Comparison of ENCODE assay signal across 17 mouse cellular contexts in the genomic region with DNA sequence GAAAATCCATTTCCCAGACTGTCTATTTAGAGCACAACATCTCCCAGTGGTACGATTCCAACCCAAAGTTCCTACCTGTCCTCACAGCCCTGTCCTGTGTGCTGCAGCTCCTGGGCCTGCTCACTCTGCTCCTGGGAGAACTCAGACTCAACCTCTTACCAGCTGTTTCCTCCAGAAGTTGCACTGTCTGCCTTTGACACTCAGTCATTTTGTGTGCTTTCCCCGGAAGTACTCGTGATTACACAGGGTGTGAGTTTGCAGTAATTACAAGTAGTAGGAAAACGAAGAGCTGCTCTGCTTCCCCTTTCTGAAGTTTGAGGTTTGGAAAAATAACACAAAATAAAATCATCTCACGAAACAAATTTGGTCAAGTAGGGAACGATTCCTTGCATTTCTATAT. TPM values are rescaled to one million over a fixed set of nuclear protein-coding genes. Genes with fewer than 3 reads are reported as not detected.
A peak's percentile ranks its signal among the peaks of the same experiment; 100 is the strongest.
DNase-seq lines count a peak whose midpoint lies in the region; ATAC-seq and TF ChIP-seq lines count a peak whose summit lies in the region.
"Had no signal": no experiment of that assay in that cellular context is flagged by ENCODE, and none has a peak within 500 bp of the region (broad histone marks: within the 10 kb centered on the region; RNA-seq: fewer than 3 reads in every experiment).

A gene (minus strand): TSS at position 215 of the 400 bp plus-strand sequence.

- no peaks in the 10 kb centered on the region for H3K36me3 ChIP-seq in liver, adult 2 months (ENCODE audit: control insufficient read depth, insufficient read depth, low read length)
- H3K36me3 ChIP-seq in liver, embryonic 11.5 days (ENCODE audit: control insufficient read depth, insufficient read depth, low read length) = no peaks in the 10 kb centered on the region
- no peaks in the 10 kb centered on the region for H3K36me3 ChIP-seq in megakaryocyte, embryonic 14.5 days (replicated peaks; ENCODE audit: low read length)
- no peaks in the 10 kb centered on the region for H3K36me3 ChIP-seq in midbrain, embryonic 16.5 days (ENCODE audit: control insufficient read depth, insufficient read depth, low read length)
- H3K36me3 ChIP-seq: heart, embryonic 10.5 days had no signal

- peak; percentile 35 for DNase-seq in liver, adult 2 months (ENCODE audit: extremely low read depth, low read depth, low spot score)
- no peak for DNase-seq in liver, embryonic 11.5 days (ENCODE audit: low spot score)
- DNase-seq in urinary bladder, adult 2 months (ENCODE audit: low spot score) = no peak
- no peak for DNase-seq in urinary bladder, postnatal 25 days (ENCODE audit: low spot score)
- DNase-seq in layer of hippocampus, postnatal 10 days (ENCODE audit: low spot score in 2 of 2) = no peak
- DNase-seq: adrenal gland, postnatal 10 days; cerebellum, adult 9-10 months; gastrocnemius, postnatal 14 days; kidney, adult 2 months; kidney, postnatal 4 days; lung, embryonic 14.5 days; midbrain, embryonic 14.5 days had no signal

- WGBS in liver, adult 2 months = 76% methylated on average over 6 of the region's 6 CpGs
- WGBS in liver, embryonic 11.5 days = 72% methylated on average over 6 of the region's 6 CpGs
- 86% methylated on average over 6 of the region's 6 CpGs for WGBS in midbrain, embryonic 16.5 days

- H3K9ac ChIP-seq in liver, adult 2 months (ENCODE audit: low read depth, low read length) = no peak within 1 kb of the TSS
- H3K9ac ChIP-seq in liver, embryonic 11.5 days (ENCODE audit: low read depth, low read length) = no peak within 1 kb of the TSS
- H3K9ac ChIP-seq in midbrain, embryonic 16.5 days (ENCODE audit: low read depth, low read length) = no peak within 1 kb of the TSS
- H3K9ac ChIP-seq: lung, embryonic 14.5 days had no signal

- no peaks in the 10 kb centered on the region for H3K4me1 ChIP-seq in liver, adult 2 months (ENCODE audit: control insufficient read depth, insufficient read depth, low read length)
- H3K4me1 ChIP-seq in liver, embryonic 11.5 days (replicated peaks; ENCODE audit: control insufficient read depth, insufficient read depth, low read length) = no peaks in the 10 kb centered on the region
- H3K4me1 ChIP-seq in megakaryocyte, embryonic 14.5 days = peaks cover 3% of the 10 kb centered on the region; the same call in 1 of the 2 replicates
- H3K4me1 ChIP-seq in midbrain, embryonic 16.5 days (ENCODE audit: control insufficient read depth, insufficient read depth, low read length) = no peaks in the 10 kb centered on the region
- H3K4me1 ChIP-seq: heart, embryonic 10.5 days had no signal

- H3K4me3 ChIP-seq in liver, adult 2 months (ENCODE audit: insufficient read depth, low read depth, low read length) = no peak within 1 kb of the TSS
- no peak within 1 kb of the TSS for H3K4me3 ChIP-seq in liver, embryonic 11.5 days (ENCODE audit: low read depth, low read length)
- peak within 1 kb of the TSS; percentile 70 for H3K4me3 ChIP-seq in megakaryocyte, embryonic 14.5 days (replicated peaks)
- no peak within 1 kb of the TSS for H3K4me3 ChIP-seq in midbrain, embryonic 16.5 days (ENCODE audit: low read depth, low read length)
- H3K4me3 ChIP-seq: heart, embryonic 10.5 days had no signal

- no peak for TF ChIP-seq CTCF in liver, adult 2 months (IDR thresholded peaks at IDR 0.05; ENCODE audit: low read depth, low read length)

- TF ChIP-seq POLR2A in liver, adult 2 months (IDR thresholded peaks at IDR 0.05; ENCODE audit: extremely low read depth, insufficient read depth, low read length) = no peak

- no peaks in the 10 kb centered on the region for H3K79me2 ChIP-seq in liver, adult 2 months (ENCODE audit: control insufficient read depth, insufficient read depth, low read length)

- H3K9me3 ChIP-seq in liver, embryonic 11.5 days (ENCODE audit: control insufficient read depth, low read length) = no peaks in the 10 kb centered on the region
- no peaks in the 10 kb centered on the region for H3K9me3 ChIP-seq in megakaryocyte, embryonic 14.5 days
- H3K9me3 ChIP-seq in midbrain, embryonic 16.5 days (replicated peaks; ENCODE audit: control insufficient read depth, low read length, poor library complexity, severe bottlenecking) = no peaks in the 10 kb centered on the region
- H3K9me3 ChIP-seq: heart, embryonic 10.5 days had no signal

- H3K27ac ChIP-seq in liver, adult 2 months (replicated peaks; ENCODE audit: insufficient read depth, low read depth, low read length) = no peak within 1 kb of the TSS
- no peak within 1 kb of the TSS for H3K27ac ChIP-seq in liver, embryonic 11.5 days (ENCODE audit: low read depth, low read length)
- H3K27ac ChIP-seq in midbrain, embryonic 16.5 days (ENCODE audit: low read length) = no peak within 1 kb of the TSS
- H3K27ac ChIP-seq: heart, embryonic 10.5 days had no signal

- ATAC-seq in liver, embryonic 11.5 days (replicated peaks; ENCODE audit: low FRiP score) = no peak
- ATAC-seq in midbrain, embryonic 16.5 days = no peak
- ATAC-seq: hindbrain, embryonic 16.5 days had no signal

- no peak within 1 kb of the TSS for H3K4me2 ChIP-seq in liver, embryonic 11.5 days
- H3K4me2 ChIP-seq in midbrain, embryonic 16.5 days (ENCODE audit: low read length) = no peak within 1 kb of the TSS
- H3K4me2 ChIP-seq: lung, embryonic 14.5 days had no signal

- no peaks in the 10 kb centered on the region for H3K27me3 ChIP-seq in liver, adult 2 months (ENCODE audit: control insufficient read depth, insufficient read depth, low read length)
- H3K27me3 ChIP-seq in liver, embryonic 11.5 days (replicated peaks; ENCODE audit: control insufficient read depth, insufficient read depth, low read length) = no peaks in the 10 kb centered on the region
- H3K27me3 ChIP-seq in megakaryocyte, embryonic 14.5 days (replicated peaks) = no peaks in the 10 kb centered on the region
- no peaks in the 10 kb centered on the region for H3K27me3 ChIP-seq in midbrain, embryonic 16.5 days (ENCODE audit: control insufficient read depth, insufficient read depth, low read depth, low read length)

RNA-seq across cellular contexts. Expression of the gene that starts here (rescaled TPM):
- total RNA-seq in liver, adult 2 months (2014; rRNA removed) = 1.3 TPM in 2 replicates
- 0.21 and 0.35 TPM in 2 replicates for polyA plus RNA-seq in liver, adult 2 months (2012; rRNA removed)
- 1.1 and 1.3 TPM in 2 replicates for polyA plus RNA-seq in liver, embryonic 11.5 days (2014; fragmentation: Nextera tagmentation; extraction: Ambion mirVana)
- polyA plus RNA-seq in urinary bladder, adult 2 months (2012; rRNA removed) = 11.5 and 16.8 TPM in 2 replicates
- 0.45 and 34.8 TPM in 2 replicates for polyA plus RNA-seq in megakaryocyte, embryonic 14.5 days (2012; ENCODE audit: insufficient read depth, low replicate concordance)
- not detected for total RNA-seq in layer of hippocampus, postnatal 10 days (2021)
- 1.8 and 2.1 TPM in 2 replicates for polyA plus RNA-seq in midbrain, embryonic 16.5 days (2015; fragmentation: Nextera tagmentation; extraction: Ambion mirVana)
- total RNA-seq: MEL had no signal
- polyA plus RNA-seq: heart, embryonic 10.5 days had no signal
